Mouse (Mus musculus) testis, postnatal 14 days (tissue): Measurements from ENCODE around the gene Kirrel3.

Source experiments
- DNase-seq: peaks from one replicate; pipeline ENCODE4 v3.0.0; 2021; ENCODE audit warnings: low spot score

The Kirrel3 gene

GRCm38 (mm10) chr9:34886746-34887145 is 401.1 kb downstream of the Kirrel3 start:
- DNase-seq: no peak

- no peak for DNase-seq
Observed at GRCm38 (mm10) chr9:34887196-34887595, 401.5 kb downstream of the Kirrel3 start.

GRCm38 (mm10) chr9:34888298-34888697 is 402.6 kb downstream of the Kirrel3 start:
- DNase-seq: no peak

- DNase-seq: no peak
Observed at GRCm38 (mm10) chr9:34901216-34901615, 415.5 kb downstream of the Kirrel3 start.

GRCm38 (mm10) chr9:34901888-34902287 is 416.2 kb downstream of the Kirrel3 start:
- DNase-seq: no peak

GRCm38 (mm10) chr9:34905164-34905563 is 419.5 kb downstream of the Kirrel3 start:
- no peak for DNase-seq

GRCm38 (mm10) chr9:34908040-34908439 is 422.3 kb downstream of the Kirrel3 start:
- no peak for DNase-seq

GRCm38 (mm10) chr9:34911838-34912237 is 426.1 kb downstream of the Kirrel3 start:
- no peak for DNase-seq

GRCm38 (mm10) chr9:34912273-34912972 is 426.7 kb downstream of the Kirrel3 start:
- DNase-seq: no peak

GRCm38 (mm10) chr9:34912996-34913395 is 427.3 kb downstream of the Kirrel3 start:
- DNase-seq: peak; percentile 33

- DNase-seq: no peak
Observed at GRCm38 (mm10) chr9:34918976-34919375, 433.3 kb downstream of the Kirrel3 start.

- DNase-seq: no peak
Observed at GRCm38 (mm10) chr9:34920116-34920515, 434.4 kb downstream of the Kirrel3 start.

GRCm38 (mm10) chr9:34921941-34922340 is 436.2 kb downstream of the Kirrel3 start:
- DNase-seq: no peak

- DNase-seq: no peak
Observed at GRCm38 (mm10) chr9:34922716-34923115, 437.0 kb downstream of the Kirrel3 start.

- DNase-seq: no peak
Observed at GRCm38 (mm10) chr9:34923134-34923931, 437.6 kb downstream of the Kirrel3 start.

- DNase-seq: no peak
Observed at GRCm38 (mm10) chr9:34925616-34926015, 439.9 kb downstream of the Kirrel3 start.

GRCm38 (mm10) chr9:34930371-34930770 is 444.7 kb downstream of the Kirrel3 start:
- DNase-seq: no peak

- DNase-seq: no peak
Observed at GRCm38 (mm10) chr9:34938140-34938539, 452.4 kb downstream of the Kirrel3 start.

- no peak for DNase-seq
Observed at GRCm38 (mm10) chr9:34939621-34940020, 453.9 kb downstream of the Kirrel3 start.

GRCm38 (mm10) chr9:34942122-34942831 is 456.6 kb downstream of the Kirrel3 start:
- DNase-seq: no peak

GRCm38 (mm10) chr9:34942996-34943395 is 457.3 kb downstream of the Kirrel3 start:
- DNase-seq: no peak

- no peak for DNase-seq
Observed at GRCm38 (mm10) chr9:34945301-34945700, 459.6 kb downstream of the Kirrel3 start.

- DNase-seq: no peak
Observed at GRCm38 (mm10) chr9:34947258-34947657, 461.6 kb downstream of the Kirrel3 start.
